Mouse (Mus musculus) liver, embryonic 14.5 days (tissue): Measurements from ENCODE around the gene Gm10135.

Experiments
- CTCF ChIP-seq: IDR thresholded peaks from 2 replicates; pipeline ENCODE4 v1.5.1; 2016; ENCODE audit warnings: antibody characterized with exemption, low read depth, control low read depth
- EP300 ChIP-seq: IDR thresholded peaks from 2 replicates; pipeline ENCODE4 v1.6.1; 2016; ENCODE audit warnings: antibody characterized with exemption, low read depth

- TF ChIP-seq CTCF (no peak), EP300 (no peak)
These were observed 20.4 kb downstream of the Gm10135 start for GRCm38 (mm10) chr5:72953996-72954604.
